Mouse (Mus musculus): ENCODE results near the gene Mapk8. TPM values are rescaled to one million over a fixed set of nuclear protein-coding genes. Genes with fewer than 3 reads are reported as not detected.

The Mapk8 gene
- total RNA-seq, 2 experiments from 2014 or later = 102 to 110 TPM

DNA sequence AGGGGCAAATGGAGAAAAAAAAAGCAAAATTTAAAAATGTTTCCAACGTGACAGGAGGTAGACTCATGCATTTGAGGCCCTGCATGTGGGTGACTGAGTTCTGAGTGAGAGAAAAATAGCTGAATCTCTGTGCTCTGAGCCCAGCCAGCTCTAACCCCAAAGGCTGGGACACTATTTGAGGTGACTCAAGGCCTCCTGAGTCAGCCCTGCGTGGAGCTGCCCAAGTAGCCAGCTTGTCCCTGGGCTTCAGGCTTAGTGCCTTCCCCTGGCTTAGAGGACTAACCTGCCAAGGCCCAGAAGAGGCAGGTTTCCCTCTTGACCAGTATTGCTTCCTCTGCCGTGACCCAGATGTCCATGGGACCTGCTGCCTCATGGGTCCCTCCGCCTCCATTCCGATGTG, 91.7 kb downstream of the Mapk8 start:
- DNase-seq (ENCODE audit: low spot score in 2 of 2) = no peak
- intact Hi-C loops (cut with DNase I) = no loop called here

DNA sequence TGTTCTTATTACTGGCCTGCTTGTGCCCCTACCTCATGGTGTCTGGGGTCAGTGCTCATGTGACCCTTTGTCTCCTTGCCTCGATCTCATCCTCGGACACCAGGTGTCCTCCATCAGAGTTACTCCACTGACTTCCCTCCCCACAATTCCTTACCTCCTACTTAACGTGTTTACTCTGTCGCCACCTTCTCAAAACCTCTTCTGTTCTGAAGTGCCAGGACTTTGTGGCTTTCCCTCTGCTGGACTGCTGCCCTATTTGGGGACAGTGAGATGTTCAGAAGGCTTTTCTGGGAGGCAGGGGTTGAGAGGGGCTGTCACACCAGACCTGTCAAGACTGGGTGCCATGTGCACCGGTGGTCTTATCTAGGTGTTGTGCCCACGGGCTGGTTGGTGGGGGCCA, 94.1 kb downstream of the Mapk8 start:
- intact Hi-C loops (cut with DNase I) = no loop called here
- no peak for DNase-seq (ENCODE audit: low spot score in 2 of 2)

DNA sequence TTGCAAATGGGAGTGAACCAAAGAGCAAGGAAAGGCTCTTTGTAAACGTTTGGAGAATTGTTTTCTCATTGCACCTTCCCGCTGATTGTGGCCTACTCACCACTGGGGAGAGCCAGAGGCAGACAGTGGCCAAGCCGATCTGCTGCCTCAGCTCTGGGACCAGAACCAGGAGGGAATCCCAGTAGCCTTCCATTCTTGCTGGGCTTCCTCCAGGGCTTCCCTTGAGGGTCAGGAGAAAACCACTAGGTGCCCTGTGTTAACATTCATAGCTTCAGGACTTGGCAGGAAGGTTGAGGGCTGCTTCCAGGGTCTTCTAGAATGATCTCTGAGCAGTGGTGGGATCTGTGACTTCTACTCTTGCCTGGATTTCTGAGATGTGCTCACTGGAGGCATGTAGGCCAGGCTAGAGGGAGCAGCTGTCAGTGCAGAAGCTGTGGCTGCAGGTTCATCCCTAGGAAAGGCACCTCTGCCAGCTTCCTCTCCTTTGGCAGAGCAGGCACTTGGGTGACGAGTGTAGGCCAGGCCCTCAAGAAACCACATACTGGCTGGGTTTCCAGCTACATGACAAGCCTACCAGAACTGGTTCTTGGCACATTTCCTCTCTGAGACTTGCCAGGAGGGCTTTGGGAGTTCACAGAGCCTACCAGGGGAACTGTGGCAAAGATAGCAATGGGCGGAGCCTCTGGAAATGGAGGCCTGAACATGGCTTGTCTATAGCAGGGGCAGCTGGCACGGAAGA, 94.8 kb downstream of the Mapk8 start:
- DNase-seq (ENCODE audit: low spot score in 2 of 2) = no peak

DNA sequence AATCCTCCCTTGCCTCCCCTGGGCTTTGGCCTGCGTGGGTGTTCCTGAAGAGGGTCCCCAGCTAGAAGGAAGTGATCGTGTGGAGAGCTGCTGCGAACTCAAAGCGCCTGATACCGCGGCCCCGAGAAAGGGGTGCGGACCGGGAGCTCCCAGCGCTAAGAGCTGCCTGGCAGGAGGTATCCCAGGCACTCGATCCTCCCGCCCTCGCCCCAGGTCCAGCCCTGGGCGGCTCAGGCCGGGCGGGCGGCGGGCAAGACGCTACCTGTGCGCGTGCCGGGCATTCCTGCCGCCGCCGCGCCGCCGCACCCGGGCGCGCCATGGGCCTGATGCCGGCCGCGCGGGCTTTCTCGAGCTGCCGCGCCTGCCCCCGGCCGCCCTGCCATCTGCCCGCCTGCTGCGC, 95.9 kb downstream of the Mapk8 start:
- DNase-seq (ENCODE audit: low spot score in 2 of 2) = no peak
- intact Hi-C loops (cut with DNase I) = no loop called here

More for the DNA sequence above, 94.8 kb downstream of the Mapk8 start:
- intact Hi-C loops (cut with DNase I) = no loop called here

DNA sequence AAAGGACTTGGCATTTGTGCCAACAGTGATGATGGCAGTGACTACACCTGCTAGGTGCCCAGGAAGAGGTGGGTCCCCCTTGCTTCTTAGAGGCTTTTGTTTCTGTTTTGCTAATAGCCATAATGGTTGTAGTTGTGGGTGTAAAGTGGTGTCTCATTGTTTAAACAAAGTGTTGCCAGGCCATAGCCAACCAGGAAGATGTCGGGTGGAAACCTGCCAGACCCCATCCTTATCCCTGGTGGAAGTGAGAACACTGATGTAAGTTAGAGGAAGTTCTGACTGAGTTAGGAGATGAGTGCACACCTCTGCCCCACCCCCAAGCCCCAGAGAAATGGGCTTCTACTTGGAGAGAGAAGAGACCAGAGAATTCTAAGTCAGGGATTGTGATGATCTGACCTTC, 98.8 kb downstream of the Mapk8 start:
- no peak for DNase-seq (ENCODE audit: low spot score in 2 of 2)
- intact Hi-C loops (cut with DNase I) = no loop called here

DNA sequence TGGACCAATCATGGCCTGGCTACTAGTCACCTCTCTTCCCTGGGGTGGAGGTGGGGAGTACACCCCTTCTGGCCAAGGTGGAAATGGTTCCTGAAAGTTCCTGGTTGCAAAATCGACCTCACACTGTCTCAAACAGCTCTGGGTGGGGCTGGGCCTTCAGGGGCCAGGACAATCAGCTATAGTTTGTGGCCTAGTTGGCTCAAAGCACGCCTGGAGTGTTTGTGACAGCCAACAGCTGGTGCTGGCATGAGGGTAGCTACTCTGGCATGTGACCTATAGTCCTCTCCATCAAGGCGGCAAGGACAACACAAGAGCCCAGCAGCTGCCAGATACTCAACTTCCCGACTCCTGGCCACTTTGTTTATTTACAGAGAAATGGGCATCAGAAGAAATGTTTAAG, 99.2 kb downstream of the Mapk8 start:
- DNase-seq (ENCODE audit: low spot score in 2 of 2) = no peak
- intact Hi-C loops (cut with DNase I) = no loop called here

DNA sequence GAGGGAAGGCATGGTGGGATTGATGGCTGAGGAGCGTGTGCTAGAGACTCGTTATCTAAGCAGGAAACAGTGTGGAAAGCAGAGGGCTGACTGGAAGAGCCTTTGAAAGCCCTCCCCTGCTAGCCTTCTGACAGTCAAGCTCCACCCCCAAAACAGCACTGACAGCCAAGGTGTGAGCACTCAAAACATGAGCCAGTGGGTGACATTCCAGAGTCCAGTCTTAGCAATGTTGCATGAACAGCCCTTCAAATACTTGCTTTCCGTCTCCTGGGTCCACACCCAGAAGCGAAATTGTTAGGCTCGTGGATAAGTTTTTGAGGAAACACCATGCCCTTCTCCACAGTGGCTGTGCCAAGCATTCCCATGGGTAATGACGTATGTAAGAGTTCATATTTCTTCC, 100.4 kb downstream of the Mapk8 start:
- no peak for DNase-seq (ENCODE audit: low spot score in 2 of 2)
- intact Hi-C loops (cut with DNase I) = no loop called here

DNA sequence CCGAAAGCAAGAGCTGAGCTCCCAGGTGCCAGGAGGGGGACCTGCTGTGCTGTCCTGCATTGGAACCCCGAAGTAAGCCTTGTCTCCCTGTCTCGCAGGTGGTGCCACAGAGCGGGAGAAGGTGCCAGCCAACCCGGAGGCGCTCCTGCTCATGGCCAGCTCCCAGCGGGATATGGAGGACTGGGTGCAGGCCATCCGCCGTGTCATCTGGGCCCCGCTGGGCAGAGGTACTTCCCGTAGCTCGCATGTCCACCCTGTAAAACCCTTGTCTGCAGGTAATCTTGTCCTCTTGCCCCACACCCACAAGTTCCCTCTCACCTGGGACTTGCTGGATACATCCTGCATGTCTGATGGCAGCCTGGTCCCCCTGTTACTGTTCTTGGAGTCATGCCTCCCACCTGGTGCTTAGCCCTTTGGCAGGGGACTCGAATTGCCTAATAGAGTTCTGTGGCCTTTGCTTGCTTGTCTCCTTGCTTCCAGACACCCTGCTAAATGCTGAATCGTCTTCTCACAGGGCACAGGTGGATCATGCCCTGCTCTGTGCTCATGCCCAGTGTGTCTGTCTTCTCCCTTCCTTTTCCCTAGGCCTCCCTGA, 103.7 kb downstream of the Mapk8 start:
- intact Hi-C loops (cut with DNase I) = no loop called here

DNA sequence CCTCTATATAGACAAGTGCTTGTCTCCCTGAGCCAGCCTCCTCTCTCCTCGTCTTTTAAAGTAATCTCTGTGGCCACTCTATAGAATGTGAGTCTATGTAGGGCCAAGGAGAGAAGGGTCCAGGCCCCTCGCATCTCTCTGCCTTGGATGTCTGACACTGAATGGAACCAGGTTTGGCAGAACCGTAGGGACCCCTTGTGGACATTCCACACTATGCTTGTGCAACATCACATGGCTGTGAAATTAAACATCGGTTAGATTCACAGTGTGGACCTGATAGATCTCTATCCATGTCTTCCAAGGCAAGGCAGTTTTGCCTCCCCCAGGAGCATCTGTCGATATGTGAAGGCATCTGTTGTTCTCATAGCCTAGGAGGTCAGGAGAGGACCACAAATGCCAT, 108.3 kb downstream of the Mapk8 start:
- DNase-seq (ENCODE audit: low spot score in 2 of 2) = no peak
- intact Hi-C loops (cut with DNase I) = no loop called here

More for the DNA sequence above, 103.7 kb downstream of the Mapk8 start:
- DNase-seq (ENCODE audit: low spot score in 2 of 2) = no peak

DNA sequence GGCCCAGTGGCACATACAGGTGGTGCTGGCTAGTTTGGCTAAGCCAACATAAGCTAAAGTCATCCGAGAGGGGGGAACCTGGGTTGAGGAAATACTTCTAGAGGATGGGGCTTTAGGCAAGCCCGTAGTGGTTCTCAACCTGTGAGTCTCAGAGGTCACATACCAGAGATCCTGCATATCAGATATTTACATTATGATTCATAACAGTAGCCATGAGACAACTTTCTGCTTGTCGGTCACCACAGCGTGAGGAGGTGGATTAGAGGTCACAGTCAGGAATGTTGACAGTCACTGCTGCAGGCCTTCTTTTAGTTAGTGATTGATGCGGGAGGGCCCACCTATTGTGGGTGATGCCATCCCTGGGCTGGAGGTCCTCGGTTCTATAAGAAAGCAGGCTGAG, 111.2 kb downstream of the Mapk8 start:
- intact Hi-C loops (cut with DNase I) = no loop called here

DNA sequence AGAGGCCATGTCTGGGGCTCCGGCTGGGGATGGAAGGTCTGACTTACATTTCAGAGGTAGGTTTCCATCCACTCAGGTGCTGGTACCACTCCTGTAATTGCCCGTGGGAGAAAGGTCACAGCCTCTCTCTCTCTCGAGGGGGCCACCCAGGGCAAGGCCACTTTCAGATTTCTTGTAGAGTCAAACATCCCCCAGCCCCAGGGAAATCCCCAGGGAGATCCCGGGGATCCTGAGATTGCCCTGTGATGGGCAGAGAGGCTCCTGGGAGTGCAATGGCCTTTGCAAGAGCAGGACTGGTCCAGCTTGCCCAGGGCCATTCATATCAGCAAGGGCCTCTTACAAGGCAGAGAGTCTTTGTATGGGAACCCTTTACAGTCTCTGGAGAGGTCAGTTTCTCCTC, 112.6 kb downstream of the Mapk8 start:
- DNase-seq (ENCODE audit: low spot score in 2 of 2) = no peak
- intact Hi-C loops (cut with DNase I) = no loop called here

More for the DNA sequence above, 111.2 kb downstream of the Mapk8 start:
- DNase-seq (ENCODE audit: low spot score in 2 of 2) = no peak

DNA sequence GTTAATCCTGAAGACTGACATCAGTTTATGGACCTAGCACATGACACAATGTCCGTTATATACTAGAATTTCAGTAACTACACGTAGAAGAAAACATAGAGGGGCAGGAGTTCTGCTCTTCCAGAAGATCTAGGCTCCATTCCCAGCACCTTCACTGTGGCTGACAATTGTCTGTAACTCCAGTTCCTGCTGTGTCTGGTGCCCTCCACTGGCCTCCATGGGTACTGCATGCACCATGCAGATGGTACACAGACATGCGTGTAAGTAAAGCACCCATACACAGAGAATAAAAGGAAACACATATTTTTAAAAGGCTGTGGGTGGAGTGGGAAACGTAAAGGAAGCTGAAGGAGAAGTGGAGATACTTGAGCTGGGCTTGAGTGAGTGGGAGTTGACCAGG, 113.1 kb downstream of the Mapk8 start:
- DNase-seq (ENCODE audit: low spot score in 2 of 2) = no peak
- intact Hi-C loops (cut with DNase I) = no loop called here

DNA sequence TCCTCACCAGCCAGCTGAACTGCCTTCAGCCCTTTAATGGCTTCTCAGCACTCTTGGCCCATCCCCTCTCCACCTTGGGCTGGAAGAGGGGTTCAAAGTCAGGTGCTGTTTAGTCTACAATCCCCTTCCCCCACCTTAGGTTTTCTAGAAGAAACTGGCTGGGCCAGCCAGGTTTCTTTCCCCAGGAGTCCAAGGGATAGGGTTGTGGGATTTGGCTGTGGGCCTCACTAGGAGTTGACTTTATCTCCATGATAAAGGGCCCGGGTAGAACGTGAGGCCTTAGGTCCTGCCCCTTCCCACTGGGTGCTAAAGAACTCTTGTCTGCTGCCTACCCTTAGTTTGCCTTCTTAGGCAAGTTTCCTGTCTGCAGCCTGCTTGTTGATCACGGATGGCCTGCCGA, 115.3 kb downstream of the Mapk8 start:
- intact Hi-C loops (cut with DNase I) = no loop called here
- no peak for DNase-seq (ENCODE audit: low spot score in 2 of 2)

DNA sequence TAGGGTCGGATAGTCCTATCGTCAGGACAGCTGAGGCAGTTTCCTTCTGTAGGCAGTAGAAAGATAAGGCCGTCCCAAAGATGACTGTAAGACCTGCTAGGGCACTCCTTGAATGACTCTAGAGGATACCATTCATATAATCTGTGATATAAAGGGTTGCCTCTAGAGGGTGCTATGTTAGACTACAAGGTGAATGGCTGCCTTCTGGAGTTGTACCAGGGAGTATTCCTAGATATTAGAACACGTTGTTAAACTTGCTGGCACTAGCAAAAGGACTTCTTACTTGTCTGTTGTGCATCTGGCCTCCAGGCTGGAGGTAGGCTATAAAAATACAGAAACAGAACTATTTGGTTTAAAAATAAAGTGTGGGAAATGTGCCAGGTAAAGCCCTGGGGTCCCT, 116.0 kb downstream of the Mapk8 start:
- DNase-seq (ENCODE audit: low spot score in 2 of 2) = no peak

DNA sequence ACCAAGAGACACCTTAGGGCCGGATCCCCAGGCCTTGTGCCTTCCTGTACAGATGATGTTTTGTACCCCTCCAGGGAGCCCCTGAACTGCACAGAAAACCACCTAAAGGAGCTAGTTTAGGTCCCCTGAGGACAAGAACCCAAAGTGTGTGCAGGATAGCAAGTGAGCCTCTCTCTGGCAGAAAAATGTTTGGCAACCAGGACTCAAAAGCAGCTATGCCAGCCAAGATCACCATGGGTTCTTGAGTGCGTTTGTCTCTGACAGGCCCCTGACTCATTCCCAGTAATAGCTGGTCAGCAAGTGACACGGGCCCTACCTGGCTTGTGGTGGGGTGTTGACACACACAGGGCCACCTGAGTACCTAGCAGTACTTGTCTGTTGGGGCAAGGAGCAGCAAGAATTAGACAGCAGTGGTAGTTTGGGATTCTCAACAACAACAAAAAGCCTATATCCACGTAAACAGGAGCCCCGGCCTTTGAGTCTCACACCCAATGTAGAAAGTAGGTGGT, 117.6 kb downstream of the Mapk8 start:
- no peak for DNase-seq (ENCODE audit: low spot score in 2 of 2)

More for the DNA sequence above, 116.0 kb downstream of the Mapk8 start:
- intact Hi-C loops (cut with DNase I) = no loop called here

DNA sequence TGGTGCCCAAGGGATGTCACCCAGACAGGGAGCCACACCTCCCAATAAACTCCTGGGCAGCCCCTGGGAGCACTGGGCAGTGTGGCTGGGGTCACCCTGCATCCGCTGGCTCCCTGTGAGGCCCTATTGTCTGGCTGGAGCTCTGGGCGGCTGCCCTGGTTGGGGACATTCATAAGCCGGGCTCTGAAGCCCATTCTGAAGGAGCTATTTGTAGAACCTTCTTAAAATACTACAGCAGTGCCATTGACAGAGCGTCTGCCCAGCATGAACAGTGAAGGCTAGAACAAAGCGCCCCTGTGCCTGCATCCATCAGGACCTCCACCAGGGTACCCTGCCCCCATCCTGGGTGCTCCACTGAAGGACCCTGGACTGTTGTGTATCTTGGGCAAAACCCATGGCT, 118.6 kb downstream of the Mapk8 start:
- no peak for DNase-seq (ENCODE audit: low spot score in 2 of 2)
- intact Hi-C loops (cut with DNase I) = no loop called here

More for the DNA sequence above, 117.6 kb downstream of the Mapk8 start:
- intact Hi-C loops (cut with DNase I) = no loop called here

Other genes with a start within 250 kb of the Mapk8 start
- 10 to 100 TPM; 10.8 to 12.4 TPM for gene Arhgap22, start 233.1 kb downstream of the Mapk8 start, total RNA-seq (2021)
- under 1 TPM; 0.67 to 0.93 TPM for gene Frmpd2, start 24.5 kb upstream of the Mapk8 start, total RNA-seq (2021)
- gene Ptpn20, start 142.0 kb upstream of the Mapk8 start, total RNA-seq (2021) = under 1 TPM; 0.52 to 0.57 TPM